Mouse (Mus musculus): Measurements from ENCODE around the gene Agl.

Agl gene

GRCm38 (mm10) chr3:116740106-116740505, 67.9 kb downstream of the Agl start:
- DNase-seq: no peak

DNA sequence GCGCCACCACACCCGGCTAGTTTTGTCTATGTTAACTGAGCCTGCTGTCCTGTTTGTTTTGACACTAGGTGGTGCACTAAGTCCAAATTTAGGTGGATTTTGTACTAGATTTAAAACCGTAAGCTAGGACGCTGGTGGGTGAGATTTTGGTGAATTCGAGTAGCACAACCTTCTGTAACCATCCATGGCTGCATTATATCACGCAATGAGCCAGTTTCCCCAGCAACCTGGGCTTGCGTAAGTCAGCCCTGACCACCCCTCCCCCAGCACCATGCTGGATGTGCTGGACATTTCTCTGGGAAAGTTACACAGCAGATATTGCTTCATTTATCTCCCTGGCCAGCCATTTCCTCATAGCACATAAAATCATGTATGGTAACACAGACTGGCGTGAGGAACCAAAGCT, 70.6 kb downstream of the Agl start:
- no peak for DNase-seq

- DNase-seq: no peak
Measured at GRCm38 (mm10) chr3:116729483-116730174, 78.3 kb downstream of the Agl start.

GRCm38 (mm10) chr3:116726807-116727206, 81.2 kb downstream of the Agl start:
- DNase-seq: no peak

DNA sequence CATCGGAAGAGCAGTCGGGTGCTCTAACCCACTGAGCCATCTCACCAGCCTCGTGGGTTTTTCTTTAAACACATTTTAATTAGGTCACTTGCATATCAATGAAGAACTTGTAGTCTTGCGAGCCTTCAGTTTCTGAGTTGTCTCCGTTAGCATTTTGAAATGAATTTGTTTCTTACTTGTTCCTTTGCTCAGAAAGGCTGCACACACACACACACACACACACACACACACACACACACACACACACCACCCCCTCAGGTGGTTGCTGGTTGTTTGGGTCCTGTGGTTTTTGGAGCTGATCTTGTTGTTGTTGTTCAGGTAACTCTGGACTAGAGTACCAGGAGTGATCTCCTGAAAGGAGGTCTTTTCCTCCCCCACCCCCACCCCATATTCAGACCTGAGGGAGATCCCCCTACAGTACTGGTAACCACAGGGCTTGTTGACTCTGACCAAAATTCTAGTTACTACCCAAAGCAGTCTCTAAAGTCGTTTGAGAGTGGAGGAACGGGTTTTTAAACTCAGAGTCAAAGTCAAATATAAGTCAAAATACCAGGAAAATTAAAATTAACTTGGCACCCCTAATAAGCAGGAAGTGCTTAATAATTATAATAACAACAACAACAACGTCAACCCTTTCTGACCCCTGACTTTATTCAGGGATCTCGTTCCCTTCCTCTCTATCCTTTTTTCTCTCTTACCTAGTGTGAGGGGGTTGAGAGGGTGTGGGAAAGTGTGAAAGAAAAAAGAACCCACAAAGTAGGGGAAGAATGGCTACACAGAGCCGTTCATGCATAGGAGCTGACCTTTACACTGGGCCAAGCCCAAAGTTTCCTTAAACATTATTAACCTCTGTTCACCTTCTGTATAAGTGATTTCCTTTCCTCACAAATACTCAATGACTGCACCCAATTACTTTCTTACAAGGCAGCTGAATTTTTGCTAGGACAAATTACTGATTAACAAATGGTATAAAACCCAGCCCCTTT, 84.2 kb downstream of the Agl start:
- no peak for DNase-seq

DNA sequence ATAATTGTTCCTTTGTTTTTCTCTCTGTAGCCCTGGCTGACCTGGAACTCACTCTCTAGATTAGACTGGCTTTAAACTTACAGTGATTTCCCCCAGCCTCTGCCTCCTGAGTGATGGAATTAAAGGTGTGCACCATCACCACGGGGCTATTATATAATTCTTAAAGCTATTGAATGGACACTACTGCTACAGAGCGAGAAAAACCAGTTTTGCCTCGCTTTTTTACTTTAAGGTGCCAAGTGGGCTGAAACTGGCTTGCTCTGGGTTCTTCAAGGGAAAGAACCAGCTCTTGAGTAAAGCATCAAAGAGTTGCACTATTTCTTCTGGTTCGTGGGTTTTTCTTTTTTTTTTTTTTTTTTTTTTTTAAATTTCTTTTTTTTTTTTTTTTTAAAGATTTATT, 85.0 kb downstream of the Agl start:
- no peak for DNase-seq

GRCm38 (mm10) chr3:116718951-116719350, 89.0 kb downstream of the Agl start:
- DNase-seq: no peak

- DNase-seq: no peak
Measured at GRCm38 (mm10) chr3:116713031-116713430, 94.9 kb downstream of the Agl start.

DNA sequence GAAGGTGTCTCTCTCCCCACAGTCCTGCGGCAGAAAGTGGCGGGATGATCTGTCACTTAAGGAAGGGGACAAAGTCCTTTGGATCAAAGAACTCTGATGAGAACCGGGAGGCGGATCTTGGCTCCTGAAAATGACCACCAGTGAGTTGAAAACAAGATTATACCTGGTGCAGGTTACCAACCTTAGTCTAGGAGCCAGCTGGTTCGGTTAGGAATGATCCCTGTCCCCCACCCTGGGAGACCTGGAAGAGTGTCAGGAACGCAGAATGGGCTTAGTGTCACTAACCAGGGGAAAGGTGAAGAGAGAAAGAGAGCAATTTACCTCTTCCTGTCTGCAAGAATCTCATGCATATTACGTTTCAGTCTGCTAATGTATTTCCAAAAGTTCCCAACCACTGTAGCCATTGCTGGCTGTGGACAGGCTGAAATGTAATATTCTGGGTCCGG, 95.5 kb downstream of the Agl start, which contains the start of gene Slc35a3:
TSS of gene Slc35a3 (minus strand) at position 396 of the 446 bp plus-strand sequence.
- no peak for DNase-seq

- peak; percentile 60 to 67 for DNase-seq
Measured at GRCm38 (mm10) chr3:116711624-116712435, 96.1 kb downstream of the Agl start.

GRCm38 (mm10) chr3:116710941-116711340, 97.0 kb downstream of the Agl start:
- no peak for DNase-seq

- no peak for DNase-seq
Measured at GRCm38 (mm10) chr3:116705637-116706204, 102.2 kb downstream of the Agl start.

DNA sequence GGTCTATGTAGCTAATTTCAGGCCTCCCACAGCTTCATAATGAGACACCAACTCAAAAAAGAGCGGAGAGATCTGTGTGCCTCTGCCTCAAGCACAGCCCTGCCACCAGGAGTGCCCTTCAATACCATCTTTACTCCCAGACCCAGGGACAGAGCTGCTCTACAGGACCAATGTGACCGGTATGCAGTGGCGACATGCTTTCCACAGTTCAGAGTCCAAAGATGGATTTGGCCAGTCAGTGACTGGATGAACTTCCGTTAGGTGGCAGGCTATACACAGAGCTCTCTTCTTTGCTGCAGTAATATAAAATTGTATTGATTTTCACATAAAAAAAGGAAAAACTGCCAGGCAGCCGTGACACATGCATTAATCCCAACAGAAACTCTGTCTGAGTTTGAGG, 104.1 kb downstream of the Agl start:
- no peak for DNase-seq

GRCm38 (mm10) chr3:116702647-116703272, 105.2 kb downstream of the Agl start:
- DNase-seq: no peak

DNA sequence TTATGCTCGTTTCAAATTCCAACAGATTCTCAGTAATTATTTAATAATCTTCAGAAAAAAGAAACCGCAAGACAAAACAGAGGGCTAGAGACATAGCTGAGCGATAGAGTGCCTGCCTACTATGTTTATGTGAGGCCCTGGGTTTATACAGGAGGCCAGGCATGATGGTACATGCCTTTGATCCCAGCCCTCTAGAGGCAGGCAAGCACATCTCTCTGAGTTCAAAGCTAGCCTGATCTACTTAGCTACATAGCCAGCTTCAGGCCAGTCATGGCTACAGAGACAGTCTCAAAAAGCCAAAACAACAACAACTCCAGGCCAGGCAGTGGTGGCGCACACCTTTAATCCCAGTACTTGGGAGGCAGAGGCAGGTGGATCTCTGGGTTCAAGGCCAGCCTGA, 106.4 kb downstream of the Agl start:
- no peak for DNase-seq

DNA sequence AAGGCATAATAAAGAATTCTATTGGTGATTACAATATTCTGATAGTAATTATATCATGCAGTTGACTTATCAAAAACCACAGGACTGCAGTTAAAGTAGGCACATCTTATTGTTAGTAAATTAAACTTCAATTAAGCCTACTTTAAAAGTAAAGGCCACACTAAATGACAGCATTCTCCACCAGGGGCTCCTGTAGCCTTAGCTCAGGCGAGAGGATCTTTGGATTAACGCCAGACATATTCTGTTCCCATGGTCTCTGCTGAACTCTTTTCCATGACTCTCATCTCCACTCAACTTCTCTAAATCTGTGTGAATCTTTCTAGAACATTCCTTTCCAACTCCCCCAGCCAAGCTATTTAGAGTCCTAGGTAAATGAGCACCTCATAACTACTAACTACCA, 109.2 kb downstream of the Agl start:
- no peak for DNase-seq

- DNase-seq: no peak
Measured at GRCm38 (mm10) chr3:116695666-116695985, 112.3 kb downstream of the Agl start.

DNA sequence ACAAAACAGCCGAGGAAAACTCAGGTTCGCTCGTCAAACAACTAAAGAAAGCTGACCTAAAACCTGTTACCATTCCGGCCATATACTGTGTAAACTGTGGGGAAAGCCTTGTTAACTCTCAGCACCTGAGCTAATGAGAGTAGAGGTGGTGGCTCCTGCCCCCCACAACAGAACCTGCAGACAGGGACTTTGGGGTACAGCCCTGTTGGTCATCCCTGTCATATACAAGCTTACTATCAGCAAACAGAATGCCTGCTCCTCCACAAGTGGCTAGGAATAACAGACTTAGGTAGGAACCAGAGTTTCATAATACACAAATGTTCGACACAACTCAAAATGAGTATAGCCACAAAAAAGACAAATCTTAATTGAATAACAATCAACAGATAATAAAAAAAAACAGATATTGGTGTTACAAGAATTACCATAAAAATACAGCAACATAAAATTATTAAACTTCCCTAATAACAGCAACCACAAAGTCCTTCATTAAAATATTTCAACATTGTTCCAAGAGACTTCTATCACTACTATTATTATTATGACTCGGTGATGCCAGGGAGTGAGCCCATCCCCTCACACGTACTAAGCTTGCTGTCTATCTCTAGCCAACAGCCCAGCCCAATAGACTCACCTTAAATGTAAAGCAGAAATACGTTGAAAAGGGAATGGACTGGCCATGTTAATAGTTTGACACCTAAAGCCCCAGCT, 112.9 kb downstream of the Agl start:
- no peak for DNase-seq

GRCm38 (mm10) chr3:116694312-116694711, 113.7 kb downstream of the Agl start:
- no peak for DNase-seq
